Mouse (Mus musculus): ENCODE data around the gene Rnf121. TPM values are rescaled to one million over a fixed set of nuclear protein-coding genes. Genes with fewer than 3 reads are reported as not detected.
A peak's percentile ranks its signal among the peaks of the same experiment; 100 is the strongest.
"Not testable (repeated sequence)": the region's sequence is repeated elsewhere in the genome, so short reads cannot be mapped to it uniquely, and the experiment has no call there.

Gene Rnf121
- polyA plus RNA-seq, 1 experiment from 2014 or later, result 30.7 TPM

GRCm38 (mm10) chr7:102063891-102064290 lies 1.4 kb downstream of the Rnf121 start:
- Histone ChIP-seq H3K9ac (replicated peaks) (no peak overlapping the region), H3K4me2 (peak overlapping the region; percentile 68), H3K4me3 (replicated peaks) (peak overlapping the region; percentile 70), H3K27me3 (no peaks in the 10 kb centered on the region), H3K27ac (no peak overlapping the region), H3K4me1 (replicated peaks) (peaks cover 18% of the 10 kb centered on the region), H3K9me3 (no peaks in the 10 kb centered on the region), H3K36me3 (peaks cover 17% of the 10 kb centered on the region)
- no peak for ATAC-seq (ENCODE audit: insufficient number of reproducible peaks, insufficient read depth, low FRiP score, low TSS enrichment, low read depth)
- 86% methylated on average over 9 of the region's 9 CpGs for WGBS

GRCm38 (mm10) chr7:102062203-102062602 lies 3.1 kb downstream of the Rnf121 start:
- H3K4me2 ChIP-seq, result no peak overlapping the region
- no peak overlapping the region for H3K27ac ChIP-seq
- no peaks in the 10 kb centered on the region for H3K9me3 ChIP-seq
- ATAC-seq (ENCODE audit: insufficient number of reproducible peaks, insufficient read depth, low FRiP score, low TSS enrichment, low read depth), result no peak
- H3K27me3 ChIP-seq, result no peaks in the 10 kb centered on the region
- no peak overlapping the region for H3K9ac ChIP-seq (replicated peaks)
- 90% methylated on average over 1 of the region's 1 CpGs for WGBS
- H3K4me1 ChIP-seq (replicated peaks), result peaks cover 18% of the 10 kb centered on the region
- peaks cover 28% of the 10 kb centered on the region for H3K36me3 ChIP-seq
- H3K4me3 ChIP-seq (replicated peaks), result no peak overlapping the region

GRCm38 (mm10) chr7:102061353-102061752 lies 3.9 kb downstream of the Rnf121 start:
- Histone ChIP-seq H3K27ac (no peak overlapping the region), H3K9me3 (no peaks in the 10 kb centered on the region), H3K4me3 (replicated peaks) (no peak overlapping the region), H3K27me3 (no peaks in the 10 kb centered on the region), H3K4me1 (replicated peaks) (peaks cover 13% of the 10 kb centered on the region), H3K4me2 (no peak overlapping the region), H3K9ac (replicated peaks) (no peak overlapping the region), H3K36me3 (peaks cover 34% of the 10 kb centered on the region)
- no peak for ATAC-seq (ENCODE audit: insufficient number of reproducible peaks, insufficient read depth, low FRiP score, low TSS enrichment, low read depth)
- 88% methylated on average over 3 of the region's 3 CpGs for WGBS

GRCm38 (mm10) chr7:102048524-102048923 lies 16.7 kb downstream of the Rnf121 start:
- not testable (repeated sequence) for H3K27ac ChIP-seq; H3K4me3 ChIP-seq (replicated peaks); H3K4me2 ChIP-seq; ATAC-seq (ENCODE audit: insufficient number of reproducible peaks, insufficient read depth, low FRiP score, low TSS enrichment, low read depth); H3K27me3 ChIP-seq; H3K9ac ChIP-seq (replicated peaks); H3K9me3 ChIP-seq
- Histone ChIP-seq H3K36me3 (peaks cover 33% of the 10 kb centered on the region), H3K4me1 (replicated peaks) (peaks cover 13% of the 10 kb centered on the region)

- no peak overlapping the region for H3K27ac ChIP-seq
- peaks cover 13% of the 10 kb centered on the region for H3K4me1 ChIP-seq (replicated peaks)
- no peaks in the 10 kb centered on the region for H3K9me3 ChIP-seq
- WGBS, result 67% methylated on average over 2 of the region's 2 CpGs
- H3K4me2 ChIP-seq, result no peak overlapping the region
- no peak overlapping the region for H3K4me3 ChIP-seq (replicated peaks)
- ATAC-seq (ENCODE audit: insufficient number of reproducible peaks, insufficient read depth, low FRiP score, low TSS enrichment, low read depth), result no peak
- H3K9ac ChIP-seq (replicated peaks), result no peak overlapping the region
- peaks cover 53% of the 10 kb centered on the region for H3K36me3 ChIP-seq
- no peaks in the 10 kb centered on the region for H3K27me3 ChIP-seq
Observed at GRCm38 (mm10) chr7:102042314-102042713, 23.0 kb downstream of the Rnf121 start.

GRCm38 (mm10) chr7:102037318-102037717 lies 28.0 kb downstream of the Rnf121 start:
- Histone ChIP-seq H3K4me2 (no peak overlapping the region), H3K9me3 (no peaks in the 10 kb centered on the region), H3K27ac (no peak overlapping the region), H3K4me3 (replicated peaks) (no peak overlapping the region), H3K4me1 (replicated peaks) (no peaks in the 10 kb centered on the region), H3K27me3 (no peaks in the 10 kb centered on the region), H3K9ac (replicated peaks) (no peak overlapping the region), H3K36me3 (peaks cover 96% of the 10 kb centered on the region)
- 91% methylated on average over 3 of the region's 3 CpGs for WGBS
- ATAC-seq (ENCODE audit: insufficient number of reproducible peaks, insufficient read depth, low FRiP score, low TSS enrichment, low read depth), result no peak

GRCm38 (mm10) chr7:102035534-102035933 lies 29.7 kb downstream of the Rnf121 start:
- no peaks in the 10 kb centered on the region for H3K9me3 ChIP-seq
- peaks cover 100% of the 10 kb centered on the region for H3K36me3 ChIP-seq

GRCm38 (mm10) chr7:102034904-102035303 lies 30.4 kb downstream of the Rnf121 start:
- ATAC-seq (ENCODE audit: insufficient number of reproducible peaks, insufficient read depth, low FRiP score, low TSS enrichment, low read depth), result no peak
- H3K36me3 ChIP-seq, result peaks cover 100% of the 10 kb centered on the region
- H3K4me3 ChIP-seq (replicated peaks), result no peak overlapping the region
- no peak overlapping the region for H3K27ac ChIP-seq
- H3K9ac ChIP-seq (replicated peaks), result no peak overlapping the region
- no peaks in the 10 kb centered on the region for H3K27me3 ChIP-seq
- 90% methylated on average over 1 of the region's 1 CpGs for WGBS
- no peak overlapping the region for H3K4me2 ChIP-seq
- no peaks in the 10 kb centered on the region for H3K9me3 ChIP-seq
- no peaks in the 10 kb centered on the region for H3K4me1 ChIP-seq (replicated peaks)

More at GRCm38 (mm10) chr7:102035534-102035933, 29.7 kb downstream of the Rnf121 start:
- no peaks in the 10 kb centered on the region for H3K4me1 ChIP-seq (replicated peaks)
- H3K9ac ChIP-seq (replicated peaks), result no peak overlapping the region
- no peak overlapping the region for H3K4me2 ChIP-seq
- H3K27ac ChIP-seq, result no peak overlapping the region
- 97% methylated on average over 2 of the region's 2 CpGs for WGBS
- H3K4me3 ChIP-seq (replicated peaks), result no peak overlapping the region
- H3K27me3 ChIP-seq, result no peaks in the 10 kb centered on the region
- ATAC-seq (ENCODE audit: insufficient number of reproducible peaks, insufficient read depth, low FRiP score, low TSS enrichment, low read depth), result no peak

GRCm38 (mm10) chr7:102025187-102026119 lies 39.8 kb downstream of the Rnf121 start:
- peaks cover 87% of the 10 kb centered on the region for H3K36me3 ChIP-seq
- no peak for ATAC-seq (ENCODE audit: insufficient number of reproducible peaks, insufficient read depth, low FRiP score, low TSS enrichment, low read depth)
- no peaks in the 10 kb centered on the region for H3K27me3 ChIP-seq
- no peak overlapping the region for H3K4me2 ChIP-seq
- no peaks in the 10 kb centered on the region for H3K4me1 ChIP-seq (replicated peaks)
- no peak overlapping the region for H3K27ac ChIP-seq
- WGBS, result 72% methylated on average over 2 of the region's 2 CpGs
- H3K9ac ChIP-seq (replicated peaks), result no peak overlapping the region
- no peaks in the 10 kb centered on the region for H3K9me3 ChIP-seq
- no peak overlapping the region for H3K4me3 ChIP-seq (replicated peaks)

- no peak overlapping the region for H3K4me2 ChIP-seq
- H3K9ac ChIP-seq (replicated peaks), result no peak overlapping the region
- 94% methylated on average over 9 of the region's 9 CpGs for WGBS
- H3K9me3 ChIP-seq, result no peaks in the 10 kb centered on the region
- peaks cover 90% of the 10 kb centered on the region for H3K36me3 ChIP-seq
- H3K4me1 ChIP-seq (replicated peaks), result no peaks in the 10 kb centered on the region
- H3K27me3 ChIP-seq, result no peaks in the 10 kb centered on the region
- no peak overlapping the region for H3K27ac ChIP-seq
- ATAC-seq (ENCODE audit: insufficient number of reproducible peaks, insufficient read depth, low FRiP score, low TSS enrichment, low read depth), result no peak
- H3K4me3 ChIP-seq (replicated peaks), result no peak overlapping the region
Observed at GRCm38 (mm10) chr7:102023821-102024220, 41.4 kb downstream of the Rnf121 start.

- H3K9me3 ChIP-seq; ATAC-seq (ENCODE audit: insufficient number of reproducible peaks, insufficient read depth, low FRiP score, low TSS enrichment, low read depth); H3K27me3 ChIP-seq; H3K4me3 ChIP-seq (replicated peaks); H3K4me1 ChIP-seq (replicated peaks); H3K27ac ChIP-seq; H3K9ac ChIP-seq (replicated peaks); H3K4me2 ChIP-seq: not testable (repeated sequence)
- 88% methylated on average over 2 of the region's 2 CpGs for WGBS
- peaks cover 97% of the 10 kb centered on the region for H3K36me3 ChIP-seq
Observed at GRCm38 (mm10) chr7:102020934-102021333, 44.3 kb downstream of the Rnf121 start.

- peaks cover 98% of the 10 kb centered on the region for H3K36me3 ChIP-seq
- H3K4me1 ChIP-seq (replicated peaks), result no peaks in the 10 kb centered on the region
- WGBS, result 76% methylated on average over 3 of the region's 3 CpGs
- H3K9ac ChIP-seq (replicated peaks), result no peak overlapping the region
- no peaks in the 10 kb centered on the region for H3K27me3 ChIP-seq
- ATAC-seq (ENCODE audit: insufficient number of reproducible peaks, insufficient read depth, low FRiP score, low TSS enrichment, low read depth), result no peak
- H3K4me2 ChIP-seq, result no peak overlapping the region
- H3K27ac ChIP-seq, result no peak overlapping the region
- H3K9me3 ChIP-seq, result no peaks in the 10 kb centered on the region
- H3K4me3 ChIP-seq (replicated peaks), result no peak overlapping the region
Observed at GRCm38 (mm10) chr7:102019362-102019761, 45.9 kb downstream of the Rnf121 start.

All from limb, embryonic 12.5 days (tissue).